Mouse (Mus musculus) CH12.LX (cell line): ENCODE data around the gene Sept4. TPM values are rescaled to one million over a fixed set of nuclear protein-coding genes. Genes with fewer than 3 reads are reported as not detected.
A peak's percentile ranks its signal among the peaks of the same experiment; 100 is the strongest.

Source experiments
- DNase-seq: peaks from one replicate; pipeline ENCODE4 v3.0.0-alpha.2; 2013; ENCODE audit errors: extremely low read depth
- H3K27ac ChIP-seq: 2 replicates; pipeline ENCODE4 v1.5.1; 2012; ENCODE audit warnings: low read depth, mild to moderate bottlenecking, control low read depth, moderate library complexity; ENCODE audit not compliant: insufficient read depth
- H3K27me3 ChIP-seq: replicated peaks from 2 replicates; pipeline ENCODE3; 2012; ENCODE audit warnings: inconsistent platforms
- H3K36me3 ChIP-seq, 2 experiments: replicated peaks in 1 of 2; 2 replicates each; pipeline versions ENCODE3 to v1.6.1; 2012; ENCODE audit warnings: inconsistent platforms in 1 of 2, low read length in 1 of 2, mild to moderate bottlenecking in 1 of 2, mixed read lengths in 1 of 2, moderate library complexity in 1 of 2; ENCODE audit not compliant: control insufficient read depth in 1 of 2, insufficient read depth in 1 of 2
- H3K4me1 ChIP-seq, 2 experiments: 2 replicates each; pipeline ENCODE4 v1.6.1; 2012; ENCODE audit warnings: inconsistent platforms in 1 of 2, moderate library complexity in 1 of 2; ENCODE audit not compliant: insufficient read depth in 2 of 2, control insufficient read depth in 1 of 2
- H3K4me2 ChIP-seq: 2 replicates; pipeline ENCODE4 v1.6.1; 2012; ENCODE audit warnings: low read depth, mild to moderate bottlenecking, control low read depth; ENCODE audit not compliant: poor library complexity, insufficient read depth, severe bottlenecking
- H3K4me3 ChIP-seq, 3 experiments: fragments of 150-350 bp in 1 of 3; sonication (generic) in 1 of 3; replicated peaks in 1 of 3; 2 replicates each; pipeline versions ENCODE3 to v1.5.1; 2011 to 2012; ENCODE audit warnings: low read depth in 2 of 3, low read length in 2 of 3, mild to moderate bottlenecking in 2 of 3, moderate library complexity in 2 of 3, control low read depth in 1 of 3, improper control_type of control experiment in 1 of 3, inconsistent platforms in 1 of 3, mixed read lengths in 1 of 3; ENCODE audit not compliant: poor library complexity in 1 of 3
- H3K79me2 ChIP-seq: replicated peaks from 2 replicates; pipeline ENCODE4 v1.6.1; 2012; ENCODE audit warnings: mild to moderate bottlenecking, moderate library complexity; ENCODE audit not compliant: control insufficient read depth, poor library complexity, insufficient read depth, severe bottlenecking; ENCODE audit errors: extremely low read depth
- H3K9ac ChIP-seq: 2 replicates; pipeline ENCODE4 v1.6.1; 2012; ENCODE audit warnings: low read depth, mild to moderate bottlenecking, control low read depth, moderate library complexity; ENCODE audit not compliant: insufficient read depth
- H3K9me3 ChIP-seq: replicated peaks from 2 replicates; pipeline ENCODE3; 2012; ENCODE audit warnings: low read length, inconsistent platforms, mixed read lengths
- CTCF ChIP-seq, 2 experiments: IDR thresholded peaks in 1 of 2; conservative IDR thresholded peaks in 1 of 2; 2 replicates each; pipeline ENCODE4 v1.5.1; 2011 to 2012; ENCODE audit warnings: low read depth in 2 of 2, low read length in 2 of 2, improper control_type of control experiment in 1 of 2, inconsistent platforms in 1 of 2, mild to moderate bottlenecking in 1 of 2, moderate library complexity in 1 of 2
- ELF1 ChIP-seq: IDR thresholded peaks from 2 replicates; pipeline ENCODE4 v1.6.1; 2014; ENCODE audit warnings: low read depth, mild to moderate bottlenecking, inconsistent platforms, low read length, improper control_type of control experiment
- HCFC1 ChIP-seq: IDR thresholded peaks from 2 replicates; pipeline ENCODE4 v1.6.1; 2012; ENCODE audit warnings: low read depth, mild to moderate bottlenecking, inconsistent platforms, low read length, improper control_type of control experiment
- IRF4 ChIP-seq: IDR thresholded peaks from 2 replicates; pipeline ENCODE4 v1.6.1; 2014; ENCODE audit warnings: low read depth, mild to moderate bottlenecking, inconsistent platforms, low read length, improper control_type of control experiment
- JUN ChIP-seq: IDR thresholded peaks from 2 replicates; pipeline ENCODE4 v1.6.1; 2011; ENCODE audit warnings: low read depth, mild to moderate bottlenecking, low read length, improper control_type of control experiment, moderate library complexity; ENCODE audit not compliant: insufficient read depth
- MAFK ChIP-seq: IDR thresholded peaks from 2 replicates; pipeline ENCODE4 v1.6.1; 2011; ENCODE audit warnings: low read length, improper control_type of control experiment; ENCODE audit not compliant: insufficient replicate concordance
- MAX ChIP-seq: IDR thresholded peaks from 2 replicates; pipeline ENCODE4 v1.6.1; 2011; ENCODE audit warnings: low read length, improper control_type of control experiment
- MEF2A ChIP-seq: IDR thresholded peaks from 2 replicates; pipeline ENCODE4 v1.6.1; 2014; ENCODE audit warnings: low read depth, mild to moderate bottlenecking, inconsistent platforms, low read length, improper control_type of control experiment, borderline replicate concordance
- MXI1 ChIP-seq: IDR thresholded peaks from 2 replicates; pipeline ENCODE4 v1.6.1; 2011; ENCODE audit warnings: mild to moderate bottlenecking, low read depth, low read length, improper control_type of control experiment
- NELFE ChIP-seq: IDR thresholded peaks from 2 replicates; pipeline ENCODE4 v1.6.1; 2011; ENCODE audit warnings: low read depth, low read length, improper control_type of control experiment
- NRF1 ChIP-seq: IDR thresholded peaks from 2 replicates; pipeline ENCODE4 v1.6.1; 2014; ENCODE audit warnings: low read depth, mild to moderate bottlenecking, inconsistent platforms, low read length, improper control_type of control experiment, moderate library complexity
- PAX5 ChIP-seq: IDR thresholded peaks from 2 replicates; pipeline ENCODE4 v1.6.1; 2012; ENCODE audit warnings: low read length, inconsistent platforms, mixed read lengths
- RAD21 ChIP-seq: IDR thresholded peaks from 2 replicates; pipeline ENCODE4 v1.6.1; 2011; ENCODE audit warnings: low read depth, mild to moderate bottlenecking, low read length, improper control_type of control experiment, moderate library complexity
- SIN3A ChIP-seq: IDR thresholded peaks from 2 replicates; pipeline ENCODE4 v1.6.1; 2012; ENCODE audit warnings: low read length, improper control_type of control experiment, inconsistent platforms
- SMC3 ChIP-seq: IDR thresholded peaks from 2 replicates; pipeline ENCODE4 v1.6.1; 2011; ENCODE audit warnings: low read depth, low read length, improper control_type of control experiment
- TCF12 ChIP-seq: IDR thresholded peaks from 2 replicates; pipeline ENCODE4 v1.6.1; 2014; ENCODE audit warnings: low read depth, mild to moderate bottlenecking, inconsistent platforms, low read length, improper control_type of control experiment
- USF2 ChIP-seq: conservative IDR thresholded peaks from 2 replicates; pipeline ENCODE4 v1.6.1; 2011; ENCODE audit warnings: low read depth, low read length, improper control_type of control experiment
- ZC3H11A ChIP-seq: IDR thresholded peaks from 2 replicates; pipeline ENCODE4 v1.6.1; 2012; ENCODE audit warnings: low read depth, mild to moderate bottlenecking, inconsistent platforms, low read length, improper control_type of control experiment
- ZKSCAN1 ChIP-seq: IDR thresholded peaks from 2 replicates; pipeline ENCODE4 v1.6.1; 2012; ENCODE audit warnings: low read depth, inconsistent platforms, low read length, improper control_type of control experiment, borderline replicate concordance
- ZNF384 ChIP-seq: IDR thresholded peaks from 2 replicates; pipeline ENCODE4 v1.6.1; 2012; ENCODE audit warnings: low read depth, low read length, improper control_type of control experiment, inconsistent platforms
- dilution Hi-C: fragments of 300-500 bp; cut with MboI; formaldehyde crosslinking; loops from 2 replicates; pipeline ENCODE4 v1.14.3; 2020; ENCODE audit warnings: low sequenced_read_pairs; ENCODE audit not compliant: extremely low pct_unique_long_range_greater_than_20kb, extremely low pct_ligation_motif_present
- in situ Hi-C: fragments of 300-500 bp; cut with MboI; formaldehyde crosslinking; loops from 3 replicates; pipeline ENCODE4 v1.14.3; 2019; ENCODE audit warnings: low sequenced_read_pairs, low pct_ligation_motif_present, low pct_unique_long_range_greater_than_20kb, mixed read lengths
- polyA plus RNA-seq: library from polyadenylated mRNA; unstranded; fragments of >175 nt; gene quantifications from 2 replicates; pipeline ENCODE4 v1.2.1, GENCODE M21; 2012; ENCODE audit warnings: low read depth; ENCODE audit not compliant: insufficient read length
- total RNA-seq, 2 experiments: library from RNA; depleted of rRNA; stranded (reverse); fragments of 300-350 nt in 1 of 2; fragments of >200 nt in 1 of 2; gene quantifications; 2 replicates each; pipeline ENCODE4 v1.2.3; 2012 to 2014

Gene Sept4
- total and polyA plus RNA-seq, 3 experiments: 0.32 to 1.7 (median 1.5) TPM

GRCm38 (mm10) chr11:87629859-87630258, 61.2 kb downstream of the Sept4 start:
- Histone ChIP-seq H3K4me2 (peak overlapping the region; percentile 58), H3K9me3 (no peaks in the 10 kb centered on the region), H3K36me3 (peaks cover 0 to 2% of the 10 kb centered on the region in 2 experiments), H3K27me3 (no peaks in the 10 kb centered on the region)
- peak; percentile 94 for TF ChIP-seq SMC3
- TF ChIP-seq ZKSCAN1: no peak
- peak; percentile 45; the same call in 1 of the 2 replicates for TF ChIP-seq IRF4
- 0 out of 2 replicates have a peak, but pooled peaks have one; percentile 42 for TF ChIP-seq MXI1
- TF ChIP-seq ELF1: peak; percentile 77
- TF ChIP-seq ZNF384: no peak
- no peak for TF ChIP-seq JUN
- TF ChIP-seq USF2: no peak
- peak; percentile 85 for TF ChIP-seq RAD21
- peak; percentile 30; the same call in 1 of the 2 replicates for TF ChIP-seq TCF12
- peak; percentile 76 to 92 for TF ChIP-seq CTCF (conservative IDR thresholded peaks at IDR 0.05 in 1 of 2, IDR thresholded peaks at IDR 0.05 in 1 of 2; ENCODE audit: low read depth in 2 of 2, low read length in 2 of 2)
- peak; percentile 42; the same call in 1 of the 2 replicates for TF ChIP-seq ZC3H11A
- no peak; the same call in 1 of the 2 replicates for TF ChIP-seq HCFC1
- TF ChIP-seq PAX5: no peak
- peak; percentile 57; the same call in 1 of the 2 replicates for TF ChIP-seq SIN3A
- peak; percentile 56; the same call in 1 of the 2 replicates for TF ChIP-seq NELFE
- TF ChIP-seq, all 38 proteins: peak for 10
- peak; percentile 70 for DNase-seq
- H3K27ac ChIP-seq: no peak overlapping the region
- H3K79me2 ChIP-seq: no peaks in the 10 kb centered on the region
- peaks cover 2 to 9% of the 10 kb centered on the region in 2 experiments; a peak in 3 of 4 replicates for H3K4me1 ChIP-seq
- dilution Hi-C loops (no loop called here), in situ Hi-C loops (no loop called here)
- H3K4me3 ChIP-seq: no peak overlapping the region
- 0 out of 2 replicates have a peak overlapping the region, but pooled peaks have one; percentile 28 for H3K9ac ChIP-seq

- dilution Hi-C loops (no loop called here), in situ Hi-C loops (no loop called here)
- H3K9me3 ChIP-seq: no peaks in the 10 kb centered on the region
- H3K4me3 ChIP-seq: peak overlapping the region; percentile 55 to 63 (median 60)
- H3K36me3 ChIP-seq: no peaks in the 10 kb centered on the region
- peak overlapping the region; percentile 81 for H3K9ac ChIP-seq
- TF ChIP-seq MEF2A (no peak), CTCF (conservative IDR thresholded peaks at IDR 0.05 in 1 of 2, IDR thresholded peaks at IDR 0.05 in 1 of 2; ENCODE audit: low read depth in 2 of 2, low read length in 2 of 2) (no peak), MAFK (no peak), SMC3 (no peak), MXI1 (no peak), MAX (no peak), NRF1 (no peak)
- no peak for DNase-seq
- H3K27me3 ChIP-seq: no peaks in the 10 kb centered on the region
- H3K79me2 ChIP-seq: no peaks in the 10 kb centered on the region
- peak overlapping the region; percentile 14; the same call in 1 of the 2 replicates for H3K27ac ChIP-seq
- H3K4me2 ChIP-seq: peak overlapping the region; percentile 35
- peaks cover 0 to 22% of the 10 kb centered on the region in 2 experiments; a peak in 3 of 4 replicates for H3K4me1 ChIP-seq
Observed at GRCm38 (mm10) chr11:87638793-87639192, 70.1 kb downstream of the Sept4 start.
